Mouse (Mus musculus) testis, postnatal 10 days (tissue): ENCODE measurements around the gene Zfp64.

Experiments
- DNase-seq: peaks from one replicate; pipeline ENCODE4 v3.0.0; 2021; ENCODE audit warnings: low spot score

Zfp64 gene

GRCm38 (mm10) chr2:168848553-168848952, 106.8 kb downstream of the Zfp64 start:
- DNase-seq, result no peak

GRCm38 (mm10) chr2:168846180-168846720, 109.1 kb downstream of the Zfp64 start:
- DNase-seq, result no peak
